Comparison of ENCODE assay signal across 10 mouse cellular contexts in genomic region chr17:84709403-84709851, GRCm38 (mm10). TPM values are rescaled to one million over a fixed set of nuclear protein-coding genes. Genes with fewer than 3 reads are reported as not detected.
DNase-seq lines count a peak whose midpoint lies in the region; ATAC-seq and TF ChIP-seq lines count a peak whose summit lies in the region.
"Had no signal": no experiment of that assay in that cellular context is flagged by ENCODE, and none has a peak within 500 bp of the region (broad histone marks: within the 10 kb centered on the region; RNA-seq: fewer than 3 reads in every experiment).

No protein-coding gene starts in this region.

- TF ChIP-seq CTCF in E14TG2a.4 (conservative IDR thresholded peaks at IDR 0.05; ENCODE audit: low read length) = no peak

- DNase-seq in brain, adult 2 months (ENCODE audit: low read depth, low spot score) = peak; percentile 43
- DNase-seq in lung, postnatal 4 days = peak; percentile 51 to 64
- peak; percentile 43 for DNase-seq in yolk sac, embryonic 10.5 days (ENCODE audit: low spot score)
- DNase-seq in ovary, adult 18-20 months (ENCODE audit: low spot score) = no peak
- DNase-seq in heart, adult 18-20 months = no peak
- DNase-seq: liver, embryonic 13.5 days had no signal

- ATAC-seq in hindbrain, embryonic 15.5 days (ENCODE audit: low FRiP score, low read depth) = peak; percentile 78
- ATAC-seq in monocyte, adult 5-6 weeks (replicated peaks; ENCODE audit: insufficient number of reproducible peaks, low FRiP score, low TSS enrichment, poor library complexity, severe bottlenecking) = no peak

- H3K4me1 ChIP-seq in E14TG2a.4 (replicated peaks; ENCODE audit: low read depth, low read length) = peaks cover 51% of the 10 kb centered on the region
- H3K4me1 ChIP-seq in hindbrain, embryonic 15.5 days (replicated peaks) = peaks cover 18% of the 10 kb centered on the region

- no peaks in the 10 kb centered on the region for H3K27me3 ChIP-seq in E14TG2a.4 (ENCODE audit: insufficient read depth, low read length)
- peaks cover 15% of the 10 kb centered on the region; the same call in 1 of the 2 replicates for H3K27me3 ChIP-seq in hindbrain, embryonic 15.5 days
- H3K27me3 ChIP-seq: liver, embryonic 13.5 days had no signal

- 15% methylated on average over 17 of the region's 17 CpGs for WGBS in hindbrain, embryonic 15.5 days

- H3K4me3 ChIP-seq in E14TG2a.4 (replicated peaks; ENCODE audit: low read length) = 0 out of 2 replicates have a peak overlapping the region, but pooled peaks have one; percentile 20
- no peak overlapping the region for H3K4me3 ChIP-seq in hindbrain, embryonic 15.5 days
- H3K4me3 ChIP-seq: liver, embryonic 13.5 days had no signal

- H3K9ac ChIP-seq in hindbrain, embryonic 15.5 days = no peak overlapping the region
- H3K9ac ChIP-seq: liver, embryonic 13.5 days had no signal

- H3K4me2 ChIP-seq in hindbrain, embryonic 15.5 days = peak overlapping the region; percentile 33
- H3K4me2 ChIP-seq: liver, embryonic 13.5 days had no signal

- no peaks in the 10 kb centered on the region for H3K9me3 ChIP-seq in E14TG2a.4 (ENCODE audit: low read length)
- H3K9me3 ChIP-seq in hindbrain, embryonic 15.5 days = no peaks in the 10 kb centered on the region
- H3K9me3 ChIP-seq: liver, embryonic 13.5 days had no signal

- H3K27ac ChIP-seq in hindbrain, embryonic 15.5 days (replicated peaks) = peak overlapping the region; percentile 36
- H3K27ac ChIP-seq: liver, embryonic 13.5 days had no signal

- H3K36me3 ChIP-seq in E14TG2a.4 (ENCODE audit: insufficient read depth, low read length) = peaks cover 71% of the 10 kb centered on the region
- peaks cover 15% of the 10 kb centered on the region for H3K36me3 ChIP-seq in hindbrain, embryonic 15.5 days

RNA-seq across cellular contexts. Expression of gene Abcg5, which starts 26.6 kb away (rescaled TPM):
- 1.9 and 3.0 TPM in 2 replicates for polyA plus RNA-seq in hindbrain, embryonic 15.5 days (2015; fragmentation: Nextera tagmentation; extraction: Ambion mirVana)
- not detected for total RNA-seq in heart, adult 18-20 months (2021)
- not detected in 3 replicates for total RNA-seq in monocyte, adult 5-6 weeks (2017)
- polyA plus RNA-seq: frontal cortex, adult 2 months had no signal

RNA-seq across cellular contexts. Expression of gene Abcg8, which starts 33.3 kb away (rescaled TPM):
- polyA plus RNA-seq in hindbrain, embryonic 15.5 days (2015; fragmentation: Nextera tagmentation; extraction: Ambion mirVana) = 0.10 and 0.13 TPM in 2 replicates
- total RNA-seq in heart, adult 18-20 months (2021) = not detected
- not detected in 3 replicates for total RNA-seq in monocyte, adult 5-6 weeks (2017)
- polyA plus RNA-seq: frontal cortex, adult 2 months had no signal

Comparison
In these comparisons a context has a peak if more than half of its experiments do, and no peak if none do; other contexts are left out.
1. DNase-seq: peak in brain, adult 2 months (single experiment), lung, postnatal 4 days (2 of 2) and yolk sac, embryonic 10.5 days (single experiment); none in ovary, adult 18-20 months (single experiment) and heart, adult 18-20 months (0 of 2).